8 mouse cellular contexts compared by ENCODE assay signal in genomic region chr8:105685796-105686308, GRCm38 (mm10). TPM values are rescaled to one million over a fixed set of nuclear protein-coding genes. Genes with fewer than 3 reads are reported as not detected.
DNase-seq lines count a peak whose midpoint lies in the region; ATAC-seq and TF ChIP-seq lines count a peak whose summit lies in the region.

TSS of gene Carmil2 (plus strand) at chr8:105686274.

- WGBS in intestine, embryonic 16.5 days = 11% methylated on average over 26 of the region's 26 CpGs
- WGBS in limb, embryonic 14.5 days = 5% methylated on average over 15 of the region's 26 CpGs
- 11% methylated on average over 26 of the region's 26 CpGs for WGBS in midbrain, embryonic 14.5 days

- H3K4me2 ChIP-seq in intestine, embryonic 16.5 days (ENCODE audit: low read depth, low read length) = peak within 1 kb of the TSS; percentile 42
- H3K4me2 ChIP-seq in limb, embryonic 14.5 days (replicated peaks; ENCODE audit: low read depth, low read length, severe bottlenecking) = peak within 1 kb of the TSS; percentile 40
- no peak within 1 kb of the TSS for H3K4me2 ChIP-seq in midbrain, embryonic 14.5 days (ENCODE audit: low read length)

- no peak within 1 kb of the TSS; the same call in 1 of the 2 replicates for H3K27ac ChIP-seq in intestine, embryonic 16.5 days (ENCODE audit: low read length)
- H3K27ac ChIP-seq in limb, embryonic 14.5 days (replicated peaks; ENCODE audit: low read depth, low read length) = no peak within 1 kb of the TSS
- no peak within 1 kb of the TSS for H3K27ac ChIP-seq in midbrain, embryonic 14.5 days (replicated peaks; ENCODE audit: low read depth, low read length)

- peak; percentile 51; the same call in 1 of the 2 replicates for ATAC-seq in intestine, embryonic 16.5 days
- peak; percentile 36 for ATAC-seq in limb, embryonic 14.5 days (ENCODE audit: low FRiP score, low read depth)
- ATAC-seq in midbrain, embryonic 14.5 days (ENCODE audit: low FRiP score, low TSS enrichment) = no peak

- H3K36me3 ChIP-seq in intestine, embryonic 16.5 days (ENCODE audit: control insufficient read depth, insufficient read depth, low read length) = peaks cover 16% of the 10 kb centered on the region
- peaks cover 36% of the 10 kb centered on the region for H3K36me3 ChIP-seq in limb, embryonic 14.5 days (ENCODE audit: control insufficient read depth, insufficient read depth, low read length)
- peaks cover 36% of the 10 kb centered on the region for H3K36me3 ChIP-seq in midbrain, embryonic 14.5 days (ENCODE audit: control insufficient read depth, insufficient read depth, low read length)

- no peaks in the 10 kb centered on the region for H3K4me1 ChIP-seq in intestine, embryonic 16.5 days (ENCODE audit: control insufficient read depth, insufficient read depth, low read length)
- H3K4me1 ChIP-seq in limb, embryonic 14.5 days (ENCODE audit: control insufficient read depth, insufficient read depth, low read length) = peaks cover 5% of the 10 kb centered on the region; the same call in 1 of the 2 replicates
- no peaks in the 10 kb centered on the region for H3K4me1 ChIP-seq in midbrain, embryonic 14.5 days (ENCODE audit: control insufficient read depth, insufficient read depth, low read length)

- H3K27me3 ChIP-seq in intestine, embryonic 16.5 days (replicated peaks; ENCODE audit: control insufficient read depth, insufficient read depth, low read length) = no peaks in the 10 kb centered on the region
- no peaks in the 10 kb centered on the region for H3K27me3 ChIP-seq in limb, embryonic 14.5 days (ENCODE audit: control insufficient read depth, insufficient read depth, low read length)
- no peaks in the 10 kb centered on the region for H3K27me3 ChIP-seq in midbrain, embryonic 14.5 days (ENCODE audit: control insufficient read depth, insufficient read depth, low read length)

- peak within 1 kb of the TSS; percentile 25 for H3K4me3 ChIP-seq in intestine, embryonic 16.5 days (ENCODE audit: low read length)
- H3K4me3 ChIP-seq in limb, embryonic 14.5 days (replicated peaks; ENCODE audit: low read length) = peak within 1 kb of the TSS; percentile 9
- no peak within 1 kb of the TSS for H3K4me3 ChIP-seq in midbrain, embryonic 14.5 days (replicated peaks; ENCODE audit: low read depth, low read length)

- TF ChIP-seq POLR2A in limb, embryonic 14.5 days (IDR thresholded peaks at IDR 0.05; ENCODE audit: borderline replicate concordance, extremely low read depth, insufficient read depth, insufficient read length) = no peak

- DNase-seq in ovary, postnatal 36 days (ENCODE audit: low spot score) = peak; percentile 58
- no peak for DNase-seq in ovary, postnatal 14 days (ENCODE audit: low spot score)
- DNase-seq in cerebellum, adult 9-10 months = peak; percentile 55
- DNase-seq in gastrocnemius, postnatal 25 days = peak; percentile 65
- no peak for DNase-seq in limb, embryonic 14.5 days (ENCODE audit: low spot score)
- DNase-seq in midbrain, embryonic 14.5 days = peak; percentile 21
- DNase-seq in thymus, adult 18-20 months = peak; percentile 94 to 96

- H3K9me3 ChIP-seq in intestine, embryonic 16.5 days (ENCODE audit: control insufficient read depth, low read length) = no peaks in the 10 kb centered on the region
- no peaks in the 10 kb centered on the region for H3K9me3 ChIP-seq in limb, embryonic 14.5 days (ENCODE audit: control insufficient read depth, low read length)
- no peaks in the 10 kb centered on the region for H3K9me3 ChIP-seq in midbrain, embryonic 14.5 days (ENCODE audit: control insufficient read depth, low read length)

- H3K9ac ChIP-seq in intestine, embryonic 16.5 days (ENCODE audit: low read depth, low read length) = 0 out of 2 replicates have a peak within 1 kb of the TSS, but pooled peaks have one; percentile 24
- peak within 1 kb of the TSS; percentile 21; the same call in 1 of the 2 replicates for H3K9ac ChIP-seq in limb, embryonic 14.5 days (ENCODE audit: low read depth, low read length, severe bottlenecking)
- no peak within 1 kb of the TSS for H3K9ac ChIP-seq in midbrain, embryonic 14.5 days (replicated peaks; ENCODE audit: low read length)

RNA-seq across cellular contexts. Expression of gene Carmil2, which starts in this region (rescaled TPM):
- under 1 TPM in 1 of 2 experiments, not detected in 1; 0.11 TPM for total RNA-seq in gastrocnemius, postnatal 25 days (2021)
- polyA plus RNA-seq in intestine, embryonic 16.5 days (2015; fragmentation: Nextera tagmentation; extraction: Ambion mirVana) = 0.64 and 0.79 TPM in 2 replicates
- polyA plus RNA-seq in limb, embryonic 14.5 days (2012; rRNA removed) = 2.1 and 2.3 TPM in 2 replicates
- 0.63 and 0.66 TPM in 2 replicates for polyA plus RNA-seq in limb, embryonic 14.5 days (2014; fragmentation: Nextera tagmentation; extraction: Ambion mirVana)
- polyA plus RNA-seq in midbrain, embryonic 14.5 days (2014; fragmentation: Nextera tagmentation; extraction: Ambion mirVana) = 17.8 and 18.0 TPM in 2 replicates

Comparison
In these comparisons a context has a peak if more than half of its experiments do, and no peak if none do; other contexts are left out.
1. DNase-seq: peak in ovary, postnatal 36 days (single experiment), cerebellum, adult 9-10 months (single experiment), midbrain, embryonic 14.5 days (single experiment) and thymus, adult 18-20 months (2 of 2); none in ovary, postnatal 14 days (single experiment) and limb, embryonic 14.5 days (single experiment).
2. Peak in DNase-seq in gastrocnemius, postnatal 25 days; RNA of the gene not detected or under 1 TPM.
3. Peak in ATAC-seq, H3K4me3 ChIP-seq, H3K9ac ChIP-seq and H3K4me2 ChIP-seq in intestine, embryonic 16.5 days; RNA of the gene not detected or under 1 TPM.